Mouse (Mus musculus) C2C12 (cell line): ENCODE measurements around the gene Ece2. TPM values are rescaled to one million over a fixed set of nuclear protein-coding genes. Genes with fewer than 3 reads are reported as not detected.

Source experiments
- H3K27me3 ChIP-seq: one replicate; pipeline ENCODE4 v1.6.1; 2011; ENCODE audit not compliant: control insufficient read depth, insufficient read depth, insufficient read length
- H3K36me3 ChIP-seq: one replicate; pipeline ENCODE4 v1.6.1; 2011; ENCODE audit not compliant: control insufficient read depth, insufficient read depth
- H3K4me3 ChIP-seq: one replicate; pipeline ENCODE4 v1.5.1; 2011; ENCODE audit warnings: mild to moderate bottlenecking, control low read depth; ENCODE audit not compliant: poor library complexity, insufficient read depth, severe bottlenecking
- H3K79me2 ChIP-seq: one replicate; pipeline ENCODE4 v1.6.1; 2011; ENCODE audit not compliant: control insufficient read depth, insufficient read depth
- H3K79me3 ChIP-seq: one replicate; pipeline ENCODE4 v1.6.1; 2011; ENCODE audit warnings: low read depth, control low read depth
- H3ac ChIP-seq: one replicate; pipeline ENCODE3; 2011; ENCODE audit warnings: low read depth; ENCODE audit not compliant: control insufficient read depth, insufficient read length
- CEBPB ChIP-seq: IDR thresholded peaks from one replicate; pipeline ENCODE4 v1.6.1; 2011; ENCODE audit warnings: low read depth, mild to moderate bottlenecking, control low read depth, moderate library complexity
- CTCF ChIP-seq: IDR thresholded peaks from one replicate; pipeline ENCODE4 v1.5.1; 2011; ENCODE audit not compliant: control insufficient read depth, insufficient read depth, insufficient read length
- FOSL1 ChIP-seq: IDR thresholded peaks from one replicate; pipeline ENCODE4 v1.8.0; 2011; ENCODE audit warnings: mild to moderate bottlenecking, low read length; ENCODE audit not compliant: poor library complexity, insufficient read depth, severe bottlenecking
- MAX ChIP-seq: IDR thresholded peaks from one replicate; pipeline ENCODE4 v1.6.1; 2011; ENCODE audit warnings: mild to moderate bottlenecking, control low read depth
- MYOD1 ChIP-seq: IDR thresholded peaks from one replicate; pipeline ENCODE4 v1.6.1; 2011; ENCODE audit warnings: low read depth; ENCODE audit not compliant: control insufficient read depth, insufficient read length
- MYOG ChIP-seq: IDR thresholded peaks from one replicate; pipeline ENCODE4 v1.6.1; 2011; ENCODE audit not compliant: control insufficient read depth, insufficient read length; ENCODE audit errors: extremely low read depth
- USF1 ChIP-seq: IDR thresholded peaks from one replicate; pipeline ENCODE4 v1.6.1; 2011; ENCODE audit warnings: low read depth, mild to moderate bottlenecking, control low read depth, moderate library complexity
- polyA plus RNA-seq: library from polyadenylated mRNA; unstranded; fragments of >200 nt; fragmentation: generic; extraction: Trizol; gene quantifications from one replicate; pipeline ENCODE4 v1.2.1, GENCODE M21; 2012; ENCODE audit warnings: missing spikeins

Ece2 gene
- polyA plus RNA-seq, 1 experiment: 5.0 TPM

GRCm38 (mm10) chr16:20638367-20638766 lies 8.7 kb downstream of the Ece2 start:
- no peak for TF ChIP-seq CEBPB
- TF ChIP-seq USF1: no peak
- no peak for TF ChIP-seq CTCF
- no peak for TF ChIP-seq MYOD1
- no peak for TF ChIP-seq FOSL1
- no peak for TF ChIP-seq MAX
- no peak for TF ChIP-seq MYOG
- H3K79me2 ChIP-seq: no peaks in the 10 kb centered on the region
- H3K27me3 ChIP-seq: no peaks in the 10 kb centered on the region
- H3K79me3 ChIP-seq: no peaks in the 10 kb centered on the region
- no peak overlapping the region for H3ac ChIP-seq
- no peaks in the 10 kb centered on the region for H3K36me3 ChIP-seq
- H3K4me3 ChIP-seq: no peak overlapping the region

- H3K79me2 ChIP-seq: no peaks in the 10 kb centered on the region
- H3K4me3 ChIP-seq: no peak overlapping the region
- no peak overlapping the region for H3ac ChIP-seq
- no peaks in the 10 kb centered on the region for H3K36me3 ChIP-seq
- no peaks in the 10 kb centered on the region for H3K79me3 ChIP-seq
- TF ChIP-seq MAX: no peak
- peak; percentile 75 for TF ChIP-seq CTCF
- no peak for TF ChIP-seq MYOG
- no peaks in the 10 kb centered on the region for H3K27me3 ChIP-seq
Observed at GRCm38 (mm10) chr16:20642161-20642560, 12.5 kb downstream of the Ece2 start.

- no peaks in the 10 kb centered on the region for H3K79me3 ChIP-seq
- TF ChIP-seq FOSL1 (no peak), MAX (no peak), CEBPB (no peak), MYOG (no peak), USF1 (no peak), CTCF (no peak), MYOD1 (no peak)
- no peaks in the 10 kb centered on the region for H3K27me3 ChIP-seq
- H3K79me2 ChIP-seq: no peaks in the 10 kb centered on the region
- no peak overlapping the region for H3ac ChIP-seq
- H3K36me3 ChIP-seq: no peaks in the 10 kb centered on the region
- H3K4me3 ChIP-seq: no peak overlapping the region
Observed at GRCm38 (mm10) chr16:20643911-20644310, 14.3 kb downstream of the Ece2 start.

- Histone ChIP-seq H3ac (peak within 1 kb of the TSS; percentile 94), H3K79me2 (peaks cover 44% of the 10 kb centered on the region), H3K79me3 (peaks cover 24% of the 10 kb centered on the region), H3K4me3 (peak within 1 kb of the TSS; percentile 95), H3K36me3 (peaks cover 39% of the 10 kb centered on the region), H3K27me3 (no peaks in the 10 kb centered on the region)
- TF ChIP-seq CTCF: no peak
- TF ChIP-seq CEBPB: no peak
- no peak for TF ChIP-seq MAX
- TF ChIP-seq FOSL1: no peak
- TF ChIP-seq USF1: no peak
- TF ChIP-seq MYOG: no peak
- TF ChIP-seq MYOD1: no peak
Observed at GRCm38 (mm10) chr16:20651076-20651946, 21.7 kb downstream of the Ece2 start, which contains the start of gene Psmd2. TSS of gene Psmd2 (plus strand) at chr16:20651652.

GRCm38 (mm10) chr16:20651947-20652310 lies 22.3 kb downstream of the Ece2 start:
- Histone ChIP-seq H3K79me2 (peaks cover 44% of the 10 kb centered on the region), H3K27me3 (no peaks in the 10 kb centered on the region), H3K4me3 (peak overlapping the region; percentile 95), H3K79me3 (peaks cover 24% of the 10 kb centered on the region), H3K36me3 (peaks cover 45% of the 10 kb centered on the region), H3ac (peak overlapping the region; percentile 93)
- TF ChIP-seq FOSL1 (no peak), MAX (no peak)

GRCm38 (mm10) chr16:20653315-20653714 lies 23.7 kb downstream of the Ece2 start:
- Histone ChIP-seq H3K79me3 (peaks cover 24% of the 10 kb centered on the region), H3K27me3 (no peaks in the 10 kb centered on the region), H3K79me2 (peaks cover 44% of the 10 kb centered on the region), H3ac (no peak overlapping the region), H3K36me3 (peaks cover 59% of the 10 kb centered on the region), H3K4me3 (no peak overlapping the region)
- TF ChIP-seq CTCF (no peak), CEBPB (no peak), USF1 (no peak), MAX (no peak), MYOG (no peak)
